Mouse (Mus musculus): ENCODE measurements at regions not wholly inside any gene's neighbourhood (a gene's known extent, or its start where the extent isn't known, plus 50 kb on each side); places are given as distances from the start of the nearest gene placed in this dataset.

DNA sequence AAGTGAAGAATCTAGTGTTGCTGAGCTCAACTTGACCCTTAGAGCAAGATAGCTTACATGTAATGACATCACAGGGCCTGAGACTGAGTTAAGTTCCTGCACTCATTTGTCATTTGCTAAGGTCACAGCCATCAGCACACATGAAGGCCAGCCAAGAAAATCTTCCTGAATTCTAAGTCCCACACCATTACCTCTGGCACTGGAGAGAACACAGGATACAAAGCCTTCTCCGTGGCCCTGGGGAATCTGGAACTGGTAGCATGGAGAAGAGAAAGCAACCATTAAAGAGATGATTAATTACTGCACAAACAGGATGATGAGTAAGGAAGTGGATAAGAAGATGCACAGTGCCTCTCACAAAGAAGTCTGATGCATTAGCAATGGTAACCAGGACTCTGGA, 232.0 kb downstream of the Wdr72 start:
- DNase-seq (ENCODE audit: low spot score in 2 of 2) = no peak

DNA sequence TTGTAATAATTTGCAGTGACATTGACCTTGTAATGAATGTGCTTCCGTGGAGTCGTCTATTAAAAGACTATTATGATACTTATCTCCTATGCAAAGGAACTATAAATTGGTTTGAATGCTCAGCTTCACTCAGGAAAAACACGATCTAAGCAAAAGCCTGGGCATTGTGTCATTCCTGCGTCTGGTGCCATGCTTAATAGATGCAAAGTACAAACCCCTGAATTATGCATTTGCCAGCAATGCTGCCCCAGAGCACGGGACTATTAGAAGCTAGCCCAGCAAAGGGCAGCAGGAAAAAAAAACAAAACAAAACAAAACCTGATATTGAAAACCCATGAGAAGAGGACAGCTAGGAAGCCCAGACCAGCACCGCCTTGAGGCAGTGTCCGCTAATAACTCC, 234.9 kb downstream of the Wdr72 start:
- DNase-seq (ENCODE audit: low spot score in 2 of 2) = no peak

DNA sequence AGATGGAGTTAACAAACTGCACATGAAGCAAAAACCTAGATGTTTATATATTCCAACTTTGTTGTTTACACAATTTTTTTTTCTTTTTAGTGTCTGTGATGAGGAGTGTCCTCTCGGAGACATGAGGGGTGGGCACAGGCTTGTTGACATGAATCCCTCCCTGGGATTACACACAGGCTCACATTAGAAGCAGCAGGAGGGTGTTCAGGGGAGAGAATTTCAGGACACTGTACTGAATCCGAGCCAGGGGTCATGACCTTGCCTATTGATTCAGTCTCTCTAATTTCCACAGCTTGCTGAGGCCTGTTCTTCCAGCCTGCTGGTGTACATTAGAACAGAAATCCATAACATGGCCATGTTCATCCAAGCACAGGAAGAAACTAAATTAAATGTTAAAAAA, 238.6 kb downstream of the Wdr72 start:
- DNase-seq (ENCODE audit: low spot score in 2 of 2) = no peak

DNA sequence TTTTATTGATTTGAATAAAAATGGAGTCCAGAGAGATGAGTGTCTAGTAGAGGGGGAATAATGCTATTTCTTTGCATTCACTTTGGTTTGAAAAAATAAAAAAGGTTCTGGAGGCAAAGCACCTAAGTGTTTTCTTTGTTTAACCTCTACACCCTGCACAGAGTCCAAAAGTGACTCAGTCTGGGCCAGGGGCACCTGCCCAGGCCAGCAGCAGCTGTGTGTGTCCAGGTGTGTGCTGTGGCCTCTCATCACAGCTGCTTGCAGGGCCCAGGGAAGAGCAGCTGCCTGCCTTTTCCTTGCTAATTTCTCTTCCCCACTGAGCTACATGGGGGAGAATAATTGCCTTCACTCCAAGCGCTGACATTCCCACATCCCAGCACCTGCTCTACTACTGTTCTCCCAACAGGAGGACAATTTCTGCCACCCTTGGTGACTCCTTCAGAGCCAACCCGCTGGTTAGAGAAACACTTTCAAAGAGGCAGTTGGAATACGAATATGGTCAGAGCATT, 255.8 kb downstream of the Wdr72 start:
- DNase-seq (ENCODE audit: low spot score in 2 of 2) = no peak

DNA sequence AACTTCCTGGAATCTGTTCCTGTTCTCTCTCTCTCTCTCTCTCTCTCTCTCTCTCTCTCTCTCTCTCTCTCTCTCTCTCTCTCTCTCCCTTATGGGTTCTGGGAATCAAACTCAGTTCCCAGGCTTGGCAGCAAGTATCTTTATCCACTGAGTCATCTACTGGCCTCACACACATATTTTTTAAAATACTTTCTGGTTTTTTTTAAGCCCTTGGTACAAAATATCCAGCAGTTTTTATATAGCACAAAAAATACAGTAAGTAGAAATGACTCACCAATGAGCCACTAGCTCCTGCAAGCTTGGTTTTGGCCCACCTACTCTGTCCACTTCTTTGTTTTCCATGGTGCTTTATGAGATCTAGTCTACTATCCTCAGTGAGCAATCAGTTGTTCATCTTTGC, 266.0 kb downstream of the Wdr72 start:
- DNase-seq (ENCODE audit: low spot score in 2 of 2) = no peak

DNA sequence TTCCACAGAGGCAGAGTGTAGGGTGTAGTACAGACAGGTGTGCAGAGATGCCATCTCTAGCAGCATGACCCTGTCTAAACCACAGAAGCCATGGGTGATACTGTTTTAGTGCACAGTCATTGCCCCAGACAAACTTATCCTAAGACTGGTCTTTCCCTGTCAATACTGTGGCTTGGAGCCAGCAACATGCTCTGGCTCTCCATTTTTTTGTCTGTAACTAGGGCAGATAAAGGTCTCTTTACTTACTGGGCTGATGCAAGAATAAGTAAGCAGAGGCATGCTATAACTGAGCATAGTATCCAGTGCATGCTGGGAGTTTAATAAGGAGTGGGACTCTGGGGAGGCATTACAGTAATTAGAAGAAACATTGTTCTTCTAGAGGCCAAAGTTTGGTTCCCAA, 267.0 kb downstream of the Wdr72 start:
- DNase-seq (ENCODE audit: low spot score in 2 of 2) = no peak

DNA sequence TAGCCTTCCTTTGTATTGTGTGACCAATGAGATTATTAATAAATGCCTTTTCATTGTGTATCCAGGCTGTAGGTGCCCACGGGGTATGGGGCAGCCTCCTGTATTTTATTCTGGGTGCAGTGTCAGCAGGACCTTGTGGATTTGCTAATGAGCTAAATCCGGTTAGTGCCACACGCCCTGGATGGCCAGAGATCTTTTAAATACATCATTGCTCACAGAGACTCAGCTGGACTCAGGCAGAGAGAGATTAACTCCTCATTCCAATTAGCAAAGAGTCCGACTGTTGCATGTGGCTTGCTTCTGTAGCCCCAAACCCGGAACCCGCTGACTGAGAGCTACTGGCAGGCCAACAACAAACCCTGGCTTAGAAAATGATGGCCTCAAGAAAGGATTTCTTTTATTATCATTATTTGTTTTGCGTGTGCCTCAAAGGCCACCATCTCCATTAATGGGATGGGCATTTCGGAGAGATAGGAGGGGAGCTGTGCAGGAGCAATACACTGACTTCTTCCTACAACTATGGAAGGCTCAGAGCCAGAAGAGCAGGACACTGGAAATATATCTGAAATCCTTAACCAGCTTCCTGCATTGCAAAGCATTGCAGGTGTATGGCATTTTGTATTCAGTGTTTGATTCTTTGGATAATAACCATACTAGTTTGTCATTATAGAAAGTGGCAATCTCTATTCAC, 274.2 kb downstream of the Wdr72 start:
- DNase-seq (ENCODE audit: low spot score in 2 of 2) = no peak

DNA sequence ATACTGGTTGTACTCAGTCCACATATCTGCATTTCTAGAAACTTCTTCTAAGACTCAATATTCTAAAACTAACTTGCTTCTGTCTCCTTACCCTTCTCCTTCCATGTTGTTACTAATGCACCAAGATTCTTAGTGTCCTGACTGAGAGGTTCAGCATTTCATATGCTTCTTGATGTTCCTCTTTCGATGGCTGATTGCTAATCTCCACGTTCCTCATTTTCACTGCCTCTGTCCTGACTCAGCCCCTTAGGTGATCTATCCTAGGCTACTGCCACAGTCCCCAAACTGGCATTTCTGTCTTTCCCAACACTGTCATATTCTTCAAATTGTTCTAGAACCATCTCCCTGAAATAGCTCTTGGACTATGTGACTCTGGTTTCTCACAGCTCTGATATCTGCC, 315.4 kb downstream of the Wdr72 start:
- DNase-seq (ENCODE audit: low spot score in 2 of 2) = no peak

DNA sequence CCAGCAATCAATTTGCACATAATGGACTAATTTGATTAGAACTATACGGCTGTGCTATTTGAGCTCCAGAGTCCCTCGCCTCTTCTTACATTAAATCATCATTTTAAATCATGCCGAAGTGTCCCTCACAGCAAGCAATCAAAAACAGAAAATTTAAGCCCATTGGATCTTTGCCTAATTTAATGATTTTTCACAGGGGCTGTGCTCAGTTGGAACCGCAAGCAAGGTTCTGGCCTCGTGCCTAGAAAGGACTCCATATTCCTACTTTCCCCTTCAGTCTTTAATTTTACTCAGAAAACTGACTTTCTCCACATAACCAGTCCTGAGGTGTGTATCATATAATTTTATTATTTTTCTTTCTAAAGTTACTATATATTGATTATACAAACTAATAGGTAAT, 339.8 kb downstream of the Wdr72 start:
- DNase-seq (ENCODE audit: low spot score in 2 of 2) = no peak

DNA sequence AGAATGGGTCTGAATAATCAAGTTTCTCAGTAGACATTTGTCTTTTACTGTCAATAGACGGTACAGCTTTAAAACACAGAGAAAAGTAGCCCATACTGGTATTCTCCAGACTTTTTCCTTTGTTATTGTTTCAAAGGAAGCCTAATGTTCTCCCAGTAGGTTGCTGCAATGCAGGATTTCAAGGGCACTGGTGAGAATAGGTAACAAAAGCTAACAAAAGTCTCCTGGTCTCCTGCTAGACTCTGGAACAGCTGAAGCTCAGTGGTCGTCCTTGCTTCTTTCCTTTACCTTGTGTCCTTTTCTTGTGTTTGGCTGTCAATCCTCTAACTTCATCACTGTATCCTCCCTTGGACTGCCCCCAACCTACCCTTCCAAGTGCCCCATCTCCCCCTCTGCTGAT, 350.9 kb downstream of the Wdr72 start:
- no peak for DNase-seq (ENCODE audit: low spot score in 2 of 2)

DNA sequence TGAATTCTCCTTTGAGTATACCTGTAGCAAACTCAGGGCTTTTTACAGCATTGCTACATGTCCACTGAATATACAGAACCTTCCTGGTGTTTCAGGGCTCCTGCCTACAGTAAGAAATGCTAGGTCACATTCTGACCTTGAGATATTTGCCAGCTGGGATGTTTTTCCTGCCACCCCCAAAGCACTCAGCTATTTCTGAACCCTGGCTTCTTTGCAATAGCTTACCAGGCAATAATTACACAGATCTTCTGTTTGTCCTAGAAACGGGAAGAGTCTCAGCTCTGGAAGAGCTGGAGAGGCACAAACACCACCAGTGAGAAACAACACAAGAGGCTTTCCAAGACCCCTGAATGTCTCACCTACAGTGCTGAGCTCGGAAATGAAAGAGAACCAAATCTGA, 366.7 kb downstream of the Wdr72 start:
- no peak for DNase-seq (ENCODE audit: low spot score in 2 of 2)

DNA sequence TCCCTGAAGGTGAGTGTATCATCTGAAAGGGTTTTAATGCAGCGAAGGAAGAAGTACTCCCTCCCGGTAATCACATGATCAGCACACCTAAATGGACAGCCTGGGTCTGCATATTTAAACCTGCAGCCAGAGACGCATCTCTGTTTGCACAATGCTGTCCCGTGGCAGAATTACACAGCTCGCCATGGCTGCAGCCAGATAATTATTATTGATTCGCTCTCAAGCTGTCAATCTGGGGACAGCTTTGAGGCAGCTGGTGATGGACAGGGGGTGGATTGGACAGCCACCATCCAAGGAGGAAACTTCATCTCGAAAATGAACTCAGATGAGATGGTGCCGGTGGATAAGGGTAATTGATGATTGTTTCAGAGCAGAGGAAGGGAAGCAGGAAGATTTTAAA, 369.1 kb downstream of the Wdr72 start:
- DNase-seq (ENCODE audit: low spot score in 2 of 2) = no peak

DNA sequence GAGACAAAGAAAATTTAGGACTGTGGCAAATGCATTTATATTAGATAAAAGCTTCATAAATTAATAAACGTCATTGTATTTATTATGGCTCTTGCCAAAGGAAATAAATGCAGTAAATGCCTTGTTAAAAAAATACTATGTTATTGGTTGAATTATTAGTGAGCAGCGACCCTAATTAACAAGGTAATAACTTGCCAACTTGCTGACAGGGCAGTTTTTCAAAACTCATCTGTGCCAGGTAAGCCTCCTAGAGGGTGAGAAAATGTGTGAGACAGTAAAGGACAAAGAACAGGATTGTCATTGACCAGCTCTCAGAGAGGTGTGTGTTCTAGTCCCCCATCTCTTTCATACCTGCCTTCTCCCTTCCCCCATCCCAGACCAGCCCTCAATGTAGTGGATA, 347.8 kb upstream of the Onecut1 start:
- no peak for DNase-seq (ENCODE audit: low spot score in 2 of 2)

DNA sequence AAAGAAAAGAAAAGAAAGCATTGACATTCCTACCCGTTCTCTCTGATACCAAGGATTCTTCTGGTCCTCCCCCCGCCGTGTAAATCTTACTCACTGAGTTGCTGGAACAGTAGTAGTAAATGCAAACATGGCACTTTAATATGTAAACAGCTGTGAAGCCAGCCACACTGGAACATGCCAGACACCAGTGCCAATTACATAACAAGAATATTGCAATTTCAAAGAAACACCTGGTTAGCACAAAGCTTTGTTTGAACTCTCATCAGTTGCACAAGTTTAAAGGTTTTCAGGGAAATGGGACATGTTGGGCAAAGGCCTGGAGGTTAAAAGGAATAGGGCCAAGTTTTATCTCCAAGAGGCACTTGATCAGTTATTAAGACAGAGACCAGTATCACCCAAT, 333.2 kb upstream of the Onecut1 start:
- DNase-seq (ENCODE audit: low spot score in 2 of 2) = no peak

DNA sequence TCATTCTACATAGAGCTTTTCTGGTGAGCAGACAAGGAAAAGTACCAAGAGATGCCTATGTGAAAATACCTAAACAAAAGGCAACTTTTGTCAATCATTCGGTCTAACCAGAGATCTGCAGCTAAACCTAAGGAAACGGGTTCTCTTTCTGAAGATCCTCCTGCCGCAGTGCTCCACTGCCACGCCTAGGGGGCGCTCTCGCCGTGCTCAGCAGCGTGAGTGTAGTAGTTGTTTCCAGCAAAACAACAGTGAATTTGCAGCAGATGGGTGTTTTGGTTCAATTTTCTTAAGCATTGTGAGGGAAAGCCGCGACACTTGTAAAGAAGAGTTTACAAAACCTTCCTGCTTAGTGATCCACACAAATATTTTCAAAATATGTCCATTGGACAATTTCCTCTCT, 331.4 kb upstream of the Onecut1 start:
- DNase-seq (ENCODE audit: low spot score in 2 of 2) = peak; percentile 74 to 78

DNA sequence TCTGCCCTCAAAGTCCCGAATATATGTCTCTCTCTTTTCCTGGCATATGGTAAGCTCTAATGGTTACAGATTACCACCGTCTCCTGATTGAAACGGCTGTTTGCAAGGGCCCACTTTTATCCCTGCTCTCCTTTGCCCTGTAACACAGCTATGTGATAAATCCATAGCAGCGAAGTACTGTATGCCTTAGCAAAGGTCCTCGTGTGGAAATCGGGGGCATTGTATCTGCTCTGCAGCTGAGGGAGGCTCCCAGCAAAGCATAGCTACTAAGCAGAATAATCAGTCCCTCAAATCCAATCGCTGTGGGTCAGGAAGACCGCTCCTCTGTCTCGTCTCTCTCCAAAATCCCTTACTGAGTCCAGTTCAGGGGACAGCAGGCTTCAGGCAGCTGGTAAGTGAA, 331.0 kb upstream of the Onecut1 start:
- DNase-seq (ENCODE audit: low spot score in 2 of 2) = peak; percentile 6 to 8

DNA sequence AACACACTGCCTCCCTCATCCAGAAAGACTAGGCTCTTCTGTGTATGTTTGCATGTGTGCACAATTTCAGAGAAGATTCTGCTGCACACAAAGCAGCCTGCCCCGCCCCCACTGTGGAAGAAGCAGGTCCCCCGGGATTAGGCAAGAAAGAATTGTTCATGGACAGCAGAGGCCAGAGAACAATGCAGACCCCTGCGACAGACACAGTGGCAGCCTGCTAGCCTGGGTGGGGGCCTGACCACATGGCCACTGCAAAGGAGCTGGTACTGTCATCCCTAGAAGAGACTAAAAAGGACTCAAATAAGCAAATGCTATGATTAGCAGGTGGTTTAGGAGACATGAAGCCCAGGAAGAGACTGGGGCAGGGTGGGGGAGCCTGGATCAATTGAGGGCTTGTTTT, 329.7 kb upstream of the Onecut1 start:
- DNase-seq (ENCODE audit: low spot score in 2 of 2) = no peak

DNA sequence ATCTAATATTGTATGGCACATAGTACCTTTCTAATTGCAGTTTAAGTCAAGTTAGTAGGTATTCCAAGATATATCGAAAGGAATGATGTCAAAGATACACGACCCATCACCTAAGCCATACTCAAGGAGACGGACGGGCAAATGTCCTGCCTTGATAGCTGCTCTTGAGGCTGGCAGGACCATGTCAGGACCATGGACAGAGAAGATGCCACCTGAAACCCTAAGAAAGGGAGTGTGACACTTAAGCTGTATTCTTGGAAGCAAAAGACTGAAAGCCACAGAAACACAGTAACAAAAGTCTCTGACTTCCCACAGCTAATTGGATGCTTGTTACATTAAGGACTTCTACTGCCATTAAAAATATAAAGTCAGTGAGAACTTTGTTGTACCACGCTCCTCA, 326.7 kb upstream of the Onecut1 start:
- no peak for DNase-seq (ENCODE audit: low spot score in 2 of 2)

DNA sequence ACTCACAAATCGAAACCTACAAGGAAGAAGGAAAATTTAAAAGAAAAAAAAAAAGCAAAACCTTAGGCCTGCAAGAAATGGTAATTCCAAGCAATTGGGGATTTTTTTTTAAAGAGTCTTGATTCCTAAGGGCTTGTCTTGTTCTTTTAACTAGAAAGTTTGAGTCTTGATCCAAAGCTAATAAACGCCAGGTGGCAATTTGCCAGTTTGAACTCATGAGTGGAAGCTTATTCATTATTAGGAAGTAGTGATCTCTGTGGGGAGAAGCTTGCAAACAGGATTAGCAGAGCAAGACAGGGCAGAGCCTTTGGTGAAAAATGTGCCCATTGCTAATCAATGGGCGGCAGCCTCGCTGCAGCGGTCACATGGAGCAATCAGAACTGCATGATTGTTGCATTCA, 305.6 kb upstream of the Onecut1 start:
- DNase-seq (ENCODE audit: low spot score in 2 of 2) = peak in 1 of 2 experiments; percentile 5

DNA sequence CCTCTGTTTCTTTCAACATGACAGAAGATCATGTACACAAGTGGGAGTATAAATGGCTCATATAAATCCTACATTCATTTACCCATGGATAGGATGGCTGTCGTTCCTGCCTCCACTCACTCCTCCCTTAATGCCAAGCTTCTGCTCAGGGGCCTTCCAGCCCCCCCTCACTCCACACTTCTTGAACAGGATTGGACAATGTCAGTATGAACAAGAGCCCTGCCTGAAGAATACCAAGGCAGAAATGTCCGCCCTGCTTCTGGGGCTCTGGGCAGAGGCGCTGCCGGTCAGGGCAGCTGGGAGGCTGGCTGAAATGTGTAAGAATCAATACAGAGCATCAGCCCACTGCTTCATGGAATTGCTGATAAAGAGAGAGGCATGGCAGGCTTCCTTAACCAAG, 269.0 kb upstream of the Onecut1 start:
- DNase-seq (ENCODE audit: low spot score in 2 of 2) = no peak

DNA sequence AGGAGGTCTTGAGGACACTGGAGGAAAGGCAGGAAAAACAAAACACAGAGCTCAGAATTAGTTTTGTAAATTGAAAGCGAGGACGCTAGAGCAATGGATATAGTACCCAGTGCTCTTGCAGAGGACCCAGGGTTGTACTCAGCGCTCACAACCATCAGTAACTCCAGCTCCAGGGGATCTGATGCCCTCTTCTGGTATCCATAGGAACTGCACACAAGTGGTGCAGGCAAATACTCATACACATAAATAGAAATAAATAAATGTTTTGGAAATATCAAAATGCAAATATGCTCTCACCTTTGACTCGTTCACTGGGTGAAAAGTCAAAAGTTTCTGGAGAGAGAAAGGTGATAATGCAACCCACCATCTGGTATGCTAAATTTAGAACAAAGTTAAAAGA, 267.8 kb upstream of the Onecut1 start:
- DNase-seq (ENCODE audit: low spot score in 2 of 2) = no peak

DNA sequence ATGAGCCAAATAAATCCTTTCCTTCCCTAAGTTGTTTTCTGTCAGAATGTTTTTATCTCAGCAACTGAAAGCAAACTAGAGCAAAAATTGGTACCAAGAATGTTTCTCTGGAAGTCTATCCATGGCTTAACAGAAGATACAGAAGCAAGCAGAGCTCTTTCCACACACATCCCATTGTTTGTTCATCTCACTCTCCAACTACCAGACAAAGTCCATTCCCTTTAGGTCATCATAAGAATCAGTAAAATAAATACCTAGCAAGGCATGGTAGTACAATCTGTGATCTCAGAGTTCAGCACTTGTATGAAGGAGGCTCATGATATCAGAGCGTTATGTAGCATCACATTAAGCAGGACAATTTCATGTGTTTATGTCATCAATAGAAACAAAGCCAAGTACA, 257.3 kb upstream of the Onecut1 start:
- DNase-seq (ENCODE audit: low spot score in 2 of 2) = no peak

DNA sequence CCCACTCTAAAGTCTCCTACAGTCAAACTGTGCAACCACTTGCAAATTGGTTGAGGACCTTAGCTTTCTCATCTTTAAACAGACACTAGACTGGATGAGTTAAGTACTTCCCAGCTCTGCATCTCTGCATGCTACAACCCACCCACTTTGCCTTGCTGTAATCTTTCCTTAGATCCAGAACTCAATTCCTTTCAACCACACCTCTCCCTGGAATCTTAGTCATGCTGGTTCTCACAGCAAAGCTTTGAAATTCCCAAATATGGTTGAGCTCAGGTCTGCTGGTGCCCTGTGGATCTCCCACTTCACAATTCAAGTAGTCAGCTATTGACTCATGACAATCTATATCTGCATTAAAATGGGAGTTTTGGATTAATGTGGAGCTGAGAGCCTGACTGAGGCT, 239.8 kb upstream of the Onecut1 start:
- DNase-seq (ENCODE audit: low spot score in 2 of 2) = no peak

DNA sequence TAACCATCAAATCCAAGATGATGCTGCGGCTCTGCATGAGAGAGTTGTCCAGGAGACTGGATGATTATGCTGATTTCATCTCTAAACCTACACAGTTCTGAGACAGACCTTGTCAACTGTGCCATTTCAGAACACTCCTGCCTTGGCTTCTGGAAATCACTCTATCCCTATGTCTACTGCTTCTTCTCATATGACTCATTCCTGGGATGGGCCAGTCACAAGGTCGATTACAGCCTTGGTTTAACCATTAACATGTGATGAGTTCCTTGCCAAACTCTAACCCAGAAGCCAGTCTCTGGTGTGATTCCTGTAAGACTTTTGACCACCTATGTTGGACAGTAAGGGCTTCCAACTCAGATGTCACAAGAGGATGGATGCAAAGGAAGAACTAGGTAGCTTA, 216.3 kb upstream of the Onecut1 start:
- no peak for DNase-seq (ENCODE audit: low spot score in 2 of 2)

All from layer of hippocampus, postnatal 14 days (tissue).